Mouse (Mus musculus) bone marrow macrophage, adult 2 months (primary cell): ENCODE measurements at regions not wholly inside any gene's neighbourhood (a gene's known extent, or its start where the extent isn't known, plus 50 kb on each side); places are given as distances from the start of the nearest gene placed in this dataset.

Experiments
- H3K27ac ChIP-seq: 2 replicates; pipeline ENCODE4 v1.5.1; 2012; ENCODE audit warnings: low read depth, low read length; ENCODE audit not compliant: insufficient read depth
- H3K4me1 ChIP-seq: 2 replicates; pipeline ENCODE4 v1.6.1; 2012; ENCODE audit warnings: low read length; ENCODE audit not compliant: control insufficient read depth, insufficient read depth
- H3K4me3 ChIP-seq: 2 replicates; pipeline ENCODE4 v1.5.1; 2012; ENCODE audit warnings: mild to moderate bottlenecking, low read length, moderate library complexity; ENCODE audit not compliant: insufficient read depth
- CTCF ChIP-seq: IDR thresholded peaks from 2 replicates; pipeline ENCODE4 v1.5.1; 2012; ENCODE audit warnings: low read depth, mild to moderate bottlenecking, low read length, moderate library complexity
- POLR2A ChIP-seq: IDR thresholded peaks from 2 replicates; pipeline ENCODE4 v1.6.1; 2012; ENCODE audit warnings: mild to moderate bottlenecking, low read depth, low read length, borderline replicate concordance

DNA sequence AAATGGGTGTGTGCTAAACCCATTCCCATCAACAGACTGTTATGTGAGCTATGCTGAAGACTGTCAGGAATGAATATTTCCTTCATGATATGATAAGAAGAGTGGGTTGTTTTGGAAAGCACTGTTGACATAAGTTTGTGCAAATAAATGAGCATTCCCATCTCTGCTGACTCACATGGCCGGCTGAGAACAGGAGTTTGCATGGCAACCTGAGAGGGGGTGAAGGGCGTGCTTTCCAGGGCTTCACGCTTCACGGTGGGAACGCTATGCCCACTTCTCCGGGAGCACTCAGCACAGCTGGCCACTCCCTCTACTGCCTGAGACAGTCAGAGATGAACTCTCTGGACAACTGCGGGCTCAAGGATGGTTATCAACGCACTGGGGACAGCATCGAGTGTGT, 348.9 kb upstream of the Slc24a5 start:
- Histone ChIP-seq H3K4me3 (no peak overlapping the region), H3K4me1 (peaks cover 2% of the 10 kb centered on the region), H3K27ac (no peak overlapping the region)
- TF ChIP-seq CTCF (no peak), POLR2A (no peak)

DNA sequence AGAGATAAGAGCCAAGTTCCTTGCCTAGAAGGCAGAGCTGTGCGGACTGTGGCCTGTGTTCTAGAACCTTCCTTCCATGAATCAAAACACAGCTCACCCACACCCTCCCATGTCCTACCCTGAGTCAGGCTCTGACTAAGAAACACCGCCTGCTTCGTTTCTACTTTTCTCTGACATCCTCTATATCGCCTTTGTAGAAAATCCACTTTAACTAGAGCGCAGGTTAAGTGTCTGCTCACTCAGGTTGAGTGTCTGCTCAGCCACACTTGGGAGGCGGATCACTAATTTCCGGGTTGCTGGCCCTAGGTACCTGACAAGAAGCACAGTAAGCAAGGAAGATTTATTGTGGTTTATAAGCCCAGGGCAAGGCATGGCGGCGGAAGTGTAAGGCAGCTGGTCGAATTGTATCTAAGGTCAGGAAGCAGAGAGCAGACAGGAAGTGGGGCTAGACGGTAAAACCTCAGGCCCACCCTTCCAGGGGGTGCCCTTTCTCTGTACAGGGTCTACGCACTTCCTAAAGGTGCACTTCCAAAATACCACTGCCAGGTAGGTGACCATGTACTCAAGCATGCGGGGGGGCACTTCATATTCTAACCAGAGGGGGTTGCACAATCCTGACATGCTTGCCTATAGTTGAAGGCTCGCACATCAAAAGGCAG, 348.0 kb upstream of the Slc24a5 start:
- Histone ChIP-seq H3K27ac (no peak overlapping the region), H3K4me3 (no peak overlapping the region), H3K4me1 (peaks cover 2% of the 10 kb centered on the region)
- TF ChIP-seq POLR2A, result no peak

DNA sequence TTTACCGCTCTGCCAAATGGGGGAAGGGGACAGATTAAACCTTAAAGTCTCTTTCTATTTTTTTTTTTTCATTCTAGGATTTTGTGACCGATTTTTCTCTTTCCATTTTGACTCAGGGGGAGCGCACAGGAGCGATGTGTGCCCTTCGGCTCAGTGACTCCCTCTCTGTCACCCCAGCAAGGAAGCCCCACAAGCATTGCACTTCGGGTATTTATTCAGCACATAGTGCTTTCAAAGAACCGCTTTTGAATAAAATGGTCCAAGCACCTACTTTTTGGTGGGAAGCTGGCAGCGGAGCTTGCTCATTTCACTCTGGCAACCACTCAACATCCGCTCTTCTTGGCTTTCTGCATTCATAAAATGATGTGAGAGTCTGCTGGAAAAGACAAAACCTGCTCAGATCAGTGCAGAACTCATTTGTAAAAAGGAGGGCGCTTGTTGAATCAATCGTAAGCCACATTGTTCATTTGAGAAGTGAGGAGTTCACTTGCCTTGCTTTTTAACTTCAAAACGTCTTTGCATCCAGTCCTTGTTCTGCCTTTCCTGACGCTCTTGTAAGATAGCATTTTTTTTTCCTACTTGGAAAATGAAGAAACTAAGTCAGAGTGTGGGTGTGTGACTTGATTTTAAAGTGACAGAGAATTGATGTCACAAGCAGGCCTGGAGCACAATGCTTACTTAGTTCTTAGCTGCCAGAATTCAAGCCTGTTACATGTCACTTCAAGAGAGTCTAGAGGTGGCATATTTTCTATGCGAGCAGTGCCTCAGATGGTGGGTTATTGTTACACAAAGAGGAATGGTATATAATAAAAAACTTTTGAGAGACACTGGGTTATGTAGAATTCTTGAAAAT, 347.1 kb upstream of the Slc24a5 start:
- H3K4me3 ChIP-seq, result no peak overlapping the region
- peaks cover 2% of the 10 kb centered on the region for H3K4me1 ChIP-seq
- TF ChIP-seq CTCF (no peak), POLR2A (no peak)
- H3K27ac ChIP-seq, result no peak overlapping the region

DNA sequence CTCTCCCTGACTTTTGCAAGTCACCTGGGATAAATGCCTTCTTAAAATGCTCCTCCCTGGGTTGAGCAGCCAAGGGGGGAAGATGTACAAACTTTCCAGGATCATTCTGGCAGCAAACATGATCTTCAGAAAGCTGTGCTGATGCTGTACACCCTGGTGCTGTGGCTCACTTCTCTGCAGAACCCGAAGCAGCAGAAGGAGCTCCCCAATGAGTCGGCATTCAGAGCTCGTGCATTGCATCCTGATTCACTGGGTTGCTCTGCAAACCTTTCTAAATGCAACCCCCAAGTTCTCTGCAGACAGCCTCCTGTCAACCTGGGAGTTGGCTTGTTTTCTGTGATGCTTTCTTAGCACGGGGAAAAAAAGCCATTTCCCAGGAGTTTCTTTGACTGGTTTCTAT, 343.8 kb upstream of the Slc24a5 start:
- peaks cover 2% of the 10 kb centered on the region for H3K4me1 ChIP-seq

DNA sequence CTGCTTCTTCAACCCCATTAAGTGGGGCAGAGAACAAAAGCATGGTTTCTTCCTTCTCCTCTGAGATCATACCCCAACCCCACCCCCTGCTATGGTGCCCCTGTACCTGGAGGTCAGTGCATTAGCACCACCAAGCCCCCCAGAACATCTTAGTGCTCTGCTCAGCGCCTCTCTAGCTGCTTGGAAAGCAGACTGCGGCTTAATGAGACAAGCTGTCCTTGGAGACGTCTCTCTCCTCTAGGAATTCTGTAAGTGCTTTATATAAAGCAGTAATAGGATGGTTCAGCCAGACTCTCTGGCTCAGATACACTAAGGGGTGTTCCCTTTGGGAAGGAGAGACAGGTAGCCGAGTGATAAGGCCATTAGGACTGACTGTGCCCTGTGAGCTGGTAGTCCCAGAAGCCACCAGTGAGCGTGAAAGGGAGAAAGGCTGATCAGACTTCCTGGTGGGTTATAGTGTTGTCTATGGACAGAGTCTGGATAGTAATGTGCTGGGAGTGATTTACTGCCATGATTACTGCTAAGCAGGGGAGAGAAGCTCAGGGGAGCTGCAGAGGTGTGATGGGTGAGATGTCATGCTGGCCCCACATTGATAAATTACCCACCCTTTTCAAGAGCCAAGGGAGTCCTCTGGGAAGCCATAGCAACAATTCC, 343.0 kb upstream of the Slc24a5 start:
- Histone ChIP-seq H3K27ac (no peak overlapping the region), H3K4me1 (peaks cover 2% of the 10 kb centered on the region), H3K4me3 (no peak overlapping the region)
- TF ChIP-seq CTCF (no peak), POLR2A (no peak)

More for the DNA sequence above, 343.8 kb upstream of the Slc24a5 start:
- Histone ChIP-seq H3K27ac (no peak overlapping the region), H3K4me3 (no peak overlapping the region)
- no peak for TF ChIP-seq CTCF
- TF ChIP-seq POLR2A, result no peak

DNA sequence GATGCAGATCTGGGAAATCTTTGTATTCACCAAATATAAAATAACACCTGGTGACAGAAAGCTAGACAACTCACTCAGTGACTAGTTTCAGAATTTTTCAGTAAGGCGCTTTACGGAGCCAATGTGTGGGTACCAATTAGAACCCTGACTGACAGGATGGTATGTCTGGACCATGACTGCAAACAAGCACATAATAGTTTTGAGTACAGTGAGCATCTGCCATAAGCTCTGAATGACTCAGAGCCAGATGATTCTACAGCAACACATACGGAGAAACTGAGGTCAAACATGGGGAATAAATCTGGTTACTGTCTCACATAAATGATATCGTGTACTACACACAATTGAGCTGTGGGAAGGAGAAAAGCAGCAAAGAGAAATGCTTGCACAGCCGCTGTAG, 339.9 kb upstream of the Slc24a5 start:
- TF ChIP-seq POLR2A (no peak), CTCF (no peak)
- Histone ChIP-seq H3K4me1 (0 out of 2 replicates have a peak, but pooled peaks cover 2% of the 10 kb centered on the region), H3K27ac (no peak overlapping the region), H3K4me3 (no peak overlapping the region)

DNA sequence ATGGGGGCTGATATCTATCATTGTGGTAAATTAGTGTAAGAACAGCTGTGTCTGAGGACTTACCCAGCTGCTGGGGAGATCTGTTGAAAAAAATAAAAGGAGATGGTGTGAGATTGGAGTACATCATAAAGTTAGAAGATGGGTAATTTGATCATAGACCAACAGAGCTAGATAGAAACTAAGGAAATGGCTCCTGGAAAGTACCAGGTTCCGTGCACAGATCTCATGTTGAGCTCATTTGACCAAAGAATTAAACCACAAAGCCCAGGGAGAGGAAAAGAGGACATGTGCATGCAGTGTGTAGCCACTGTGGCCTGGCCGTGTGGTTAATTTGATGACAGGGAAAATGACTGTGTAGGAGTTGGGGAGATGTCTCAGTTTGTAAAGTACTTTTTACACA, 335.3 kb upstream of the Slc24a5 start:
- H3K4me1 ChIP-seq, result 0 out of 2 replicates have a peak, but pooled peaks cover 2% of the 10 kb centered on the region
- H3K4me3 ChIP-seq, result no peak overlapping the region
- TF ChIP-seq CTCF, result no peak
- TF ChIP-seq POLR2A, result no peak
- no peak overlapping the region for H3K27ac ChIP-seq

DNA sequence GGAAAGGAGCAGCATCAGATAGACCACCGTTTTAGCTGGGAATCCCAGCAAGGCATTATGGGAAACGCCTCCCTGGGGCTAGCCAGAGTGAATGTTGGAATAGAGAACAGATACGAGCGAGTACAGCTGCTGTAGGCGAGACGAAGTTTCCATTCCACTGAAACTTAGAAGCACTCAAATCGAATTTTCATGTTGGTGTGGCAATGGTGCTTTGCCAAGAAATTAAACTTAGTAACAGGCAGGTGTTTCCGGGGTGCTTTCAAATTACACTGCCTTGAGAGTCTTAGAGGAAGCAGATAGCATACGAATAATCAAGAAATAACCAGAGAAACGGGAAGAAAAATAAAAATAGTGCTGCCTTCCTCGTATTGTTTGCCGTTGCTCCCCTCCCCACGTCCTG, 327.1 kb upstream of the Slc24a5 start:
- H3K4me3 ChIP-seq, result peak overlapping the region; percentile 25
- TF ChIP-seq CTCF, result no peak
- no peak for TF ChIP-seq POLR2A
- H3K4me1 ChIP-seq, result peaks cover 21% of the 10 kb centered on the region
- H3K27ac ChIP-seq, result peak overlapping the region; percentile 89

DNA sequence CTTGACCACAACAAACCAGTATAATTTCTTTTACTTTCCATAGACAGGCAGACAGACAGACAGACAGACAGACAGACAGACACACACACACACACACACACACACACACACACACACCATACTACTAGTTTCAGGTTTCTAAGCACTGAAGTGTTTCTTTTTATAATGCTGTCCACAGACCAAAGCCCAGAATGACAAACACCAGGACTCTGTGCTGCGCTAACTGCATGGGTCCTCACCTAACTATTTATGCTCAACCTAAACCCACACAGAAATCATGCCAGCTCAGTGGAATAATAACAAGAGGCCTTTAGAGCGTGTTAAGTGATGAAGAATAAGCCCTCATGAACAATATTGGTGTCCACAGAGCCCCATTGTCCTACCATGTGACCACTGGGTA, 325.0 kb upstream of the Slc24a5 start:
- TF ChIP-seq POLR2A, result no peak
- TF ChIP-seq CTCF, result no peak

DNA sequence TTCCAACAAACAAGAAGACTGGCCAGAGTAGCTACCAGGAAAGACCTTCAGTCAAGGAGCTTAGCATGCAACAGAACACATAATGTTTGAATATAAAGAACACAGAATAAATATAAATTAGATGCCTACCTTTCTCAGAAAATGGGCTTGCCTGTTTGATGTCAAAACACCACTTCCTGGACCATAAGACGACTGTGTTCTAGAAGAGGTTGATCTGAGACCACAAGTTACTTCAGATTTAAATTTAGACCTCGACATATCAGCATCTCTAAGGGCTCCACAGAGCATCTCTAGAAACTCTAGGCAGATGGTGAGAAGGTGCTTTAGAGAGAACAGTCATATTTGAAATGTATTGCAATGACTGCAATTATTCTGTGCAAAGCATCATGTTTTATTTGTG, 322.9 kb upstream of the Slc24a5 start:
- TF ChIP-seq CTCF (no peak), POLR2A (no peak)
- no peak overlapping the region for H3K27ac ChIP-seq
- H3K4me3 ChIP-seq, result no peak overlapping the region
- H3K4me1 ChIP-seq, result peaks cover 18% of the 10 kb centered on the region

More for the DNA sequence above, 325.0 kb upstream of the Slc24a5 start:
- H3K4me1 ChIP-seq, result peaks cover 21% of the 10 kb centered on the region
- no peak overlapping the region for H3K4me3 ChIP-seq
- no peak overlapping the region for H3K27ac ChIP-seq
